Mouse (Mus musculus): ENCODE measurements around the gene A630076J17Rik. TPM values are rescaled to one million over a fixed set of nuclear protein-coding genes. Genes with fewer than 3 reads are reported as not detected.

A630076J17Rik gene
- total and polyA plus RNA-seq, 3 experiments = not detected

DNA sequence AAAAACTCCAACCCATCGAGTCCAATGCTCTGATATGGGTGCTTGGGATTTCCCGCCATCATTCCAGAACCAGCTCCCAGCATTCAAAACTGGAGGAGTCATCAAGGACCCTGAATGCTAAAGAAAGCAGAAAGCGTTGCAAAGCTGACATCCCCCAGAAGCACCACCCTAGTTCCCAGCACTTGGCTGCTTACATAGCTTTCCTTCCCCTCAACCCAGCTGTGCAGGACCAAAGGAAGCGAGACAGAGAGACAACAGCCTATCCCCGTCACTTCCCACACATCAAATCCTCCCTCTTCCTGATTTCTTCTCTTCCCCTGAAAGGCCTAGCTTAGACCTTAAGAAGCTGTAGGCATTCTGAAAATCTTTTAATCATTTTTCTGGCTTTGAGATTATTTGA is 44.9 kb downstream of the A630076J17Rik start:
- H3K4me1 ChIP-seq (ENCODE audit: control insufficient read depth in 1 of 2, insufficient read depth in 2 of 2, low read length in 2 of 2) = peaks cover 0 to 6% of the 10 kb centered on the region in 2 experiments; a peak in 2 of 4 replicates
- H3K27me3 ChIP-seq (ENCODE audit: control insufficient read depth in 1 of 2, insufficient read depth in 2 of 2, low read length in 2 of 2) = no peaks in the 10 kb centered on the region
- DNase-seq (ENCODE audit: low read depth, low spot score) = no peak
- peaks cover 9% of the 10 kb centered on the region for H3K79me2 ChIP-seq (ENCODE audit: control insufficient read depth, insufficient read depth, low read length, poor library complexity)
- no peak overlapping the region for H3K9ac ChIP-seq (ENCODE audit: control insufficient read depth, low read depth, low read length, poor library complexity, severe bottlenecking)
- no peak overlapping the region for H3K4me3 ChIP-seq (ENCODE audit: control insufficient read depth in 1 of 2, insufficient read depth in 1 of 2, low read depth in 2 of 2, low read length in 2 of 2)
- no peaks in the 10 kb centered on the region for H3K9me3 ChIP-seq (replicated peaks; ENCODE audit: insufficient read depth, low read length)
- TF ChIP-seq SMC3 (IDR thresholded peaks at IDR 0.05; ENCODE audit: low read depth, low read length) (no peak), RCOR1 (IDR thresholded peaks at IDR 0.05; ENCODE audit: low read depth, low read length) (no peak), CTCF (IDR thresholded peaks at IDR 0.05 in 2 of 3, conservative IDR thresholded peaks at IDR 0.05 in 1 of 3; ENCODE audit: control insufficient read depth in 1 of 3, insufficient read depth in 1 of 3, low read depth in 2 of 3, low read length in 3 of 3, poor library complexity in 1 of 3, severe bottlenecking in 1 of 3) (no peak), GATA1 (IDR thresholded peaks at IDR 0.05; ENCODE audit: low read depth, low read length) (no peak), POLR2A (IDR thresholded peaks at IDR 0.05; ENCODE audit: control insufficient read depth in 1 of 2, insufficient read depth in 1 of 2, low read depth in 1 of 2, low read length in 2 of 2, poor library complexity in 1 of 2) (no peak), RAD21 (IDR thresholded peaks at IDR 0.05; ENCODE audit: low read depth, low read length) (no peak), ZKSCAN1 (IDR thresholded peaks at IDR 0.05; ENCODE audit: low read depth, low read length) (no peak), ZC3H11A (IDR thresholded peaks at IDR 0.05; ENCODE audit: low read depth, low read length) (no peak), NELFE (IDR thresholded peaks at IDR 0.05; ENCODE audit: low read depth, low read length) (no peak), USF2 (IDR thresholded peaks at IDR 0.05; ENCODE audit: borderline replicate concordance in 1 of 2, insufficient read depth in 1 of 2, low read depth in 1 of 2, low read length in 2 of 2) (no peak)
- H3K36me3 ChIP-seq (ENCODE audit: control insufficient read depth in 1 of 2, insufficient read depth in 2 of 2, low read length in 2 of 2) = peaks cover 0 to 8% of the 10 kb centered on the region in 2 experiments; a peak in 2 of 4 replicates
- H3K27ac ChIP-seq (ENCODE audit: control insufficient read depth, low read depth, low read length) = no peak overlapping the region

GRCm38 (mm10) chr3:107275996-107276395 is 45.6 kb downstream of the A630076J17Rik start:
- Histone ChIP-seq H3K9ac (ENCODE audit: control insufficient read depth, low read depth, low read length, poor library complexity, severe bottlenecking) (no peak overlapping the region), H3K27me3 (ENCODE audit: control insufficient read depth in 1 of 2, insufficient read depth in 2 of 2, low read length in 2 of 2) (no peaks in the 10 kb centered on the region), H3K79me2 (ENCODE audit: control insufficient read depth, insufficient read depth, low read length, poor library complexity) (peaks cover 10% of the 10 kb centered on the region), H3K4me1 (ENCODE audit: control insufficient read depth in 1 of 2, insufficient read depth in 2 of 2, low read length in 2 of 2) (peaks cover 0 to 7% of the 10 kb centered on the region in 2 experiments; a peak in 2 of 4 replicates), H3K27ac (ENCODE audit: control insufficient read depth, low read depth, low read length) (no peak overlapping the region), H3K9me3 (replicated peaks; ENCODE audit: insufficient read depth, low read length) (no peaks in the 10 kb centered on the region), H3K4me3 (ENCODE audit: control insufficient read depth in 1 of 2, insufficient read depth in 1 of 2, low read depth in 2 of 2, low read length in 2 of 2) (no peak overlapping the region), H3K36me3 (ENCODE audit: control insufficient read depth in 1 of 2, insufficient read depth in 2 of 2, low read length in 2 of 2) (peaks cover 0 to 8% of the 10 kb centered on the region in 2 experiments; a peak in 2 of 4 replicates)
- no peak for DNase-seq (ENCODE audit: low read depth, low spot score)
- no peak for TF ChIP-seq MYB (IDR thresholded peaks at IDR 0.05; ENCODE audit: low read depth, low read length)
- no peak for TF ChIP-seq EP300 (IDR thresholded peaks at IDR 0.05; ENCODE audit: low read depth in 1 of 2, low read length in 2 of 2)
- TF ChIP-seq MAFK (IDR thresholded peaks at IDR 0.05; ENCODE audit: borderline replicate concordance, low read depth, low read length) = no peak
- TF ChIP-seq USF1 (IDR thresholded peaks at IDR 0.05; ENCODE audit: low read depth, low read length) = no peak
- no peak for TF ChIP-seq CHD2 (IDR thresholded peaks at IDR 0.05; ENCODE audit: low read length)
- TF ChIP-seq RCOR1 (IDR thresholded peaks at IDR 0.05; ENCODE audit: low read depth, low read length) = no peak
- peak; percentile 49 for TF ChIP-seq SMC3 (IDR thresholded peaks at IDR 0.05; ENCODE audit: low read depth, low read length)
- no peak for TF ChIP-seq CHD1 (IDR thresholded peaks at IDR 0.05; ENCODE audit: low read depth, low read length)
- peak; percentile 10; the same call in 1 of the 2 replicates for TF ChIP-seq ZC3H11A (IDR thresholded peaks at IDR 0.05; ENCODE audit: low read depth, low read length)
- TF ChIP-seq RAD21 (IDR thresholded peaks at IDR 0.05; ENCODE audit: low read depth, low read length) = peak; percentile 11; the same call in 1 of the 2 replicates
- peak in 1 of 3 experiments; percentile 37; a peak in 2 of 6 replicates for TF ChIP-seq CTCF (IDR thresholded peaks at IDR 0.05 in 2 of 3, conservative IDR thresholded peaks at IDR 0.05 in 1 of 3; ENCODE audit: control insufficient read depth in 1 of 3, insufficient read depth in 1 of 3, low read depth in 2 of 3, low read length in 3 of 3, poor library complexity in 1 of 3, severe bottlenecking in 1 of 3)
- no peak for TF ChIP-seq NRF1 (IDR thresholded peaks at IDR 0.05; ENCODE audit: insufficient read depth, low read depth, low read length, poor library complexity, severe bottlenecking)
- TF ChIP-seq E2F4 (IDR thresholded peaks at IDR 0.05; ENCODE audit: borderline replicate concordance, low read depth, low read length) = no peak
- no peak for TF ChIP-seq MAX (IDR thresholded peaks at IDR 0.05; ENCODE audit: low read length)
- no peak for TF ChIP-seq ZKSCAN1 (IDR thresholded peaks at IDR 0.05; ENCODE audit: low read depth, low read length)
- TF ChIP-seq TBP (IDR thresholded peaks at IDR 0.05; ENCODE audit: low read depth, low read length) = no peak
- no peak for TF ChIP-seq NELFE (IDR thresholded peaks at IDR 0.05; ENCODE audit: low read depth, low read length)
- TF ChIP-seq ZMIZ1 (IDR thresholded peaks at IDR 0.05; ENCODE audit: low read depth, low read length) = no peak
- no peak for TF ChIP-seq POLR2AphosphoS5 (IDR thresholded peaks at IDR 0.05; ENCODE audit: borderline replicate concordance, low read depth, low read length)
- no peak for TF ChIP-seq MXI1 (IDR thresholded peaks at IDR 0.05; ENCODE audit: low read depth, low read length)
- no peak for TF ChIP-seq JUND (IDR thresholded peaks at IDR 0.05; ENCODE audit: low read depth, low read length)
- no peak for TF ChIP-seq UBTF (IDR thresholded peaks at IDR 0.05; ENCODE audit: borderline replicate concordance, insufficient read depth, low read depth, low read length)
- TF ChIP-seq SIN3A (IDR thresholded peaks at IDR 0.05; ENCODE audit: low read length) = no peak
- no peak for TF ChIP-seq POLR2A (IDR thresholded peaks at IDR 0.05; ENCODE audit: control insufficient read depth in 1 of 2, insufficient read depth in 1 of 2, low read depth in 1 of 2, low read length in 2 of 2, poor library complexity in 1 of 2)
- TF ChIP-seq TAL1 (IDR thresholded peaks at IDR 0.05; ENCODE audit: low read length) = no peak
- no peak for TF ChIP-seq USF2 (IDR thresholded peaks at IDR 0.05; ENCODE audit: borderline replicate concordance in 1 of 2, insufficient read depth in 1 of 2, low read depth in 1 of 2, low read length in 2 of 2)
- no peak for TF ChIP-seq TCF12 (IDR thresholded peaks at IDR 0.05; ENCODE audit: low read depth, low read length)
